Mouse (Mus musculus): Measurements from ENCODE around the gene Gm20870. TPM values are rescaled to one million over a fixed set of nuclear protein-coding genes. Genes with fewer than 3 reads are reported as not detected.

Gene Gm20870
- not detected in 2 replicates for polyA plus RNA-seq (2012; rRNA removed; ENCODE audit: low replicate concordance)

DNA sequence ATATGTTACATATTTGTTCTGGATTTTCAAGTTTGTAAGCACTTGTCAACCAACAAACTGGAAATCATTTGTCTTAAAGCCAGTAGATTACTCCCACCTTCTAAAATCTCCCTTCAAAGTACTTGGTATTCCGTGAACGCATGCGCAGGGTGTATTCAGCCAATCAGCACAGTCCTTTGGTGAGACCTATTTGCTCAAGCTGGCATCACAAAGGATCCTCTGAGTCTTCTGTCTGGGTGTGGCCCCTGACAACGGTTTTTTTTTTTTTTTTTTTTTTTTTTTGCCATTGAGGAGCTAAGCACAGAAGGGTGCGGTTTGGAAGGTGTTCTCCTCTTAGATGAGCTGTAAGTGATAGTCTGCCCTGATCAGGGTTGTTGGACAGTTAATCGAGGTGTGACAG, at the start of gene Gm20870:
Gm20870 (plus strand) TSS at position 301 of the 400 bp plus-strand sequence.

Other genes starting within 250 kb of the Gm20870 start
- gene Gm20869, start 222.6 kb upstream of the Gm20870 start, polyA plus RNA-seq (2012; rRNA removed; ENCODE audit: low replicate concordance): not detected in 2 replicates

All from duodenum, adult 2 months (tissue).